Mouse (Mus musculus) CD4-positive helper T cell, adult 2 months (primary cell): ENCODE measurements around the gene Zfp866.

Experiments
- DNase-seq: peaks from one replicate; pipeline ENCODE4 v3.0.0-alpha.2; 2012; ENCODE audit warnings: low read depth, missing footprints, low spot score

Gene Zfp866

GRCm38 (mm10) chr8:69716403-69717231 lies 74.4 kb downstream of the Zfp866 start:
- peak; percentile 99 for DNase-seq

GRCm38 (mm10) chr8:69715366-69715765 lies 75.6 kb downstream of the Zfp866 start:
- peak; percentile 16 for DNase-seq

GRCm38 (mm10) chr8:69713516-69713915 lies 77.5 kb downstream of the Zfp866 start:
- no peak for DNase-seq
